Mouse (Mus musculus): ENCODE data around the gene Rdh8. TPM values are rescaled to one million over a fixed set of nuclear protein-coding genes. Genes with fewer than 3 reads are reported as not detected.
A peak's percentile ranks its signal among the peaks of the same experiment; 100 is the strongest.

Rdh8 gene
- polyA plus RNA-seq, 1 experiment: not detected

DNA sequence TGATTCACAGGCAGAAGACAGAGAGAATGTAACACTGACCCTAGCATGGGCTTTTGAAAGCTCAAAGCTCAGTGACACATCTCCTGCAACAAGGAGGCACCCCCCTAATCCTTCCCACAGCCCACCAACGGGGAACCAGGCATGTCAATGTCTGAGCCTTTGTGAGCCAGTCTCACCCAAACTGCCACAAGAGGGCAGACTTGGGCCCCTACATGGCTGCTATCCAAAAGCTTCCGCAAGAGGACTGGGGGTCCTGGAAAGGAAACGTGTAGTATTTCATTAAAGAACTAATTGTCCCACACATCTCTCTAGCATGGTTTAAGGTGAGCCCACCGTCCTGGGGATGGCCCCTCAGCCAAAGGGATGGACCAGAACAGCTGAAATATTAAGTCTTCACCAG, 43.5 kb downstream of the Rdh8 start:
- TF ChIP-seq POLR2A (IDR thresholded peaks at IDR 0.05; ENCODE audit: borderline replicate concordance, extremely low read depth, low read depth, low read length): no peak
- peak; percentile 53 for TF ChIP-seq CTCF (IDR thresholded peaks at IDR 0.05; ENCODE audit: insufficient read depth, low read length)
- no peak for DNase-seq
- WGBS: 5% methylated on average over 4 of the region's 4 CpGs

DNA sequence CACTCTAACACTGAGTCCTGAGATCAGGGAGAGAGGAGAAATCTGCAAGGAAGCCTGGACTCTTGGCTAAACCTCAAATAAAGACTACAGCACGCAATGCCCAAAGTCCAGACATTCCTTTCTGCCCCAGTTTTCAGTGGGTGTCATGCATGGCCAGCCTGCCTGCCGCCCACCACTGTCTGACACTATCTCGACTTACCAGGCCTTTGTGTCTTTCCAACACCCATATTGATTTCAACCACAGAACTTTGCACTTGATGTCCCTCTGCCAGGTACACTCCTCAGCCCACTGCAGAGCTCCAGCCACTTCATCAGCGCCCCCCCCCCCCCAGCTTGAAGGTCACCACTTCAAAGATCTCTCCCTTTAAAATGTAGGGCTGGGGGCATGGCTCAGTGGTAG, 43.9 kb downstream of the Rdh8 start:
- WGBS: 60% methylated on average over 4 of the region's 4 CpGs
- Histone ChIP-seq H3K4me1 (ENCODE audit: control insufficient read depth, insufficient read depth, low read length) (no peaks in the 10 kb centered on the region), H3K4me3 (replicated peaks; ENCODE audit: extremely low read depth, low read depth, low read length) (no peak overlapping the region)
- DNase-seq: no peak
- no peak for TF ChIP-seq CTCF (IDR thresholded peaks at IDR 0.05; ENCODE audit: insufficient read depth, low read length)
- TF ChIP-seq POLR2A (IDR thresholded peaks at IDR 0.05; ENCODE audit: borderline replicate concordance, extremely low read depth, low read depth, low read length): no peak

More for the DNA sequence above, 43.5 kb downstream of the Rdh8 start:
- Histone ChIP-seq H3K4me1 (ENCODE audit: control insufficient read depth, insufficient read depth, low read length) (no peaks in the 10 kb centered on the region), H3K4me3 (replicated peaks; ENCODE audit: extremely low read depth, low read depth, low read length) (no peak overlapping the region)

DNA sequence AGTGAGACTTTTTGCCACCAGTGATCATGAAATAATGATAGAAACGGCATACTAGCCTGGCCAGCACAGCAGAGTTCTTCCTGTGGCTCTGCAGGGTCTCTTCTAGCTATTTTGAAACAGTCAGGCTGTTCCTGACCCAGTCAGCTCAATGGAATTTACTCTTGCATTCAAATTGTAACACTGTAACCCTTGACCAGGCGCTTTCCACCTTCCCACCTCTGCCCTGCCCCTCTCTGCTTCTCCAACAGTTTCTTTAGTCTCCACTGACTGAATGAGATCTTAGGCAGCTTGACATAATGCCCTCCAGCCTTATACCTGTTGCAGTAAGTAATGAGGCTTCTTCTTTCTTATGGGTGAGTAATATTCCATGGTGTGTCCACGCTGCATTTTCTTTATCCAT, 48.6 kb downstream of the Rdh8 start:
- Histone ChIP-seq H3K4me1 (ENCODE audit: control insufficient read depth, insufficient read depth, low read length) (peaks cover 4% of the 10 kb centered on the region; the same call in 1 of the 2 replicates), H3K4me3 (replicated peaks; ENCODE audit: extremely low read depth, low read depth, low read length) (no peak overlapping the region)
- DNase-seq: no peak
- no peak for TF ChIP-seq POLR2A (IDR thresholded peaks at IDR 0.05; ENCODE audit: borderline replicate concordance, extremely low read depth, low read depth, low read length)
- TF ChIP-seq CTCF (IDR thresholded peaks at IDR 0.05; ENCODE audit: insufficient read depth, low read length): no peak
- 50% methylated on average over 3 of the region's 3 CpGs for WGBS

DNA sequence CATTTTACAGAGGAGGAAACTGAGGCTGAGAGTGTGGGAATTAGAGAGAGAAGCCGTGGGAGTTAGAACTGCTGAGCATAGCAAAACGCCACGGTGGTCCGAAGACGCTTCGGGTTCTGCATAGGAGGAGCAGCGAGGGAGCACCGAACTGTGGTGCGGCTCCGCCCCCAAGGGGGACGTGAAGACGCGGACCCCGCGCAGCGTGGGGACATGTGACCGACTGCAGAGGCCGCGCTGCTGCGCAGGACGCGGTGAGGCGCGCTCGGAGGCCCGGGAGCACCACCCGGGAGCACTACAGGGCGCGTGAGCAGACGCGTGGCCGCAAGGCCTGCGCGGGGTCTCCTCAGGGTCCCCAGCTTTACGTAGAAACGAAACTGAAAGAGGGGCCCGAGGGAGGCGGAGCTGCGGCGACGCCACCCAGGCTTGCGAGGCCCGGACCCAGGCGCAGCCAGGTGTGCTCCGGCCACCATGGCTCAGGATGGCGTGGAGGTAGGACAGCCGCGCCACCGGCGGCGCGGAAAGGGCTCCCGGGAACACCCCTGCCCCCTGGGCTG, 50.2 kb downstream of the Rdh8 start, which contains the start of gene A230050P20Rik:
Gene A230050P20Rik, plus strand, starts transcription at position 195 of the 554 bp plus-strand sequence.
- 2% methylated on average over 53 of the region's 53 CpGs for WGBS
- H3K4me1 ChIP-seq (ENCODE audit: control insufficient read depth, insufficient read depth, low read length): peaks cover 4% of the 10 kb centered on the region; the same call in 1 of the 2 replicates
- TF ChIP-seq POLR2A (IDR thresholded peaks at IDR 0.05; ENCODE audit: borderline replicate concordance, extremely low read depth, low read depth, low read length) (peak; percentile 45; the same call in 1 of the 2 replicates), CTCF (IDR thresholded peaks at IDR 0.05; ENCODE audit: insufficient read depth, low read length) (no peak)
- peak within 1 kb of the TSS; percentile 61 for H3K4me3 ChIP-seq (replicated peaks; ENCODE audit: extremely low read depth, low read depth, low read length)
- DNase-seq: peak; percentile 59

DNA sequence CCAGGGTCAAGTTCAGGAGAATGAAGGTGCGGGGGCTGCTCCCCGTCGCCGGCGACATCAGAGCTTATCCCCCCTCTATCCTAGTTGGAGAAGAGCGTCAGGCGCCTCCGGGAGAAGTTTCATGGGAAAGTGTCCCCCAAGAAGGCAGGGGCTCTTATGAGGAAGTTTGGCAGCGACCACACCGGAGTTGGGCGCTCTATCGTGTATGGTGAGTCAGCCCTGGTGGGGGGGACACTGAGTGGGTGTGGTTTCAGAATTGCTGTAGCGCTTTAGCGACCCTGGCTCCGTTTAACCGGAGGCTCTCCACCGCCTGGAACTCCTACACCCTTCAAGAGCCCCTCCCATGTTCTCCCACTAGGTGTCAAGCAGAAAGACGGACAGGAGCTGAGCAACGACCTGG, 50.9 kb downstream of the Rdh8 start:
- H3K4me1 ChIP-seq (ENCODE audit: control insufficient read depth, insufficient read depth, low read length): peaks cover 4% of the 10 kb centered on the region; the same call in 1 of the 2 replicates
- DNase-seq: no peak
- H3K4me3 ChIP-seq (replicated peaks; ENCODE audit: extremely low read depth, low read depth, low read length): peak overlapping the region; percentile 61
- 5% methylated on average over 19 of the region's 19 CpGs for WGBS
- TF ChIP-seq CTCF (IDR thresholded peaks at IDR 0.05; ENCODE audit: insufficient read depth, low read length) (no peak), POLR2A (IDR thresholded peaks at IDR 0.05; ENCODE audit: borderline replicate concordance, extremely low read depth, low read depth, low read length) (no peak)

DNA sequence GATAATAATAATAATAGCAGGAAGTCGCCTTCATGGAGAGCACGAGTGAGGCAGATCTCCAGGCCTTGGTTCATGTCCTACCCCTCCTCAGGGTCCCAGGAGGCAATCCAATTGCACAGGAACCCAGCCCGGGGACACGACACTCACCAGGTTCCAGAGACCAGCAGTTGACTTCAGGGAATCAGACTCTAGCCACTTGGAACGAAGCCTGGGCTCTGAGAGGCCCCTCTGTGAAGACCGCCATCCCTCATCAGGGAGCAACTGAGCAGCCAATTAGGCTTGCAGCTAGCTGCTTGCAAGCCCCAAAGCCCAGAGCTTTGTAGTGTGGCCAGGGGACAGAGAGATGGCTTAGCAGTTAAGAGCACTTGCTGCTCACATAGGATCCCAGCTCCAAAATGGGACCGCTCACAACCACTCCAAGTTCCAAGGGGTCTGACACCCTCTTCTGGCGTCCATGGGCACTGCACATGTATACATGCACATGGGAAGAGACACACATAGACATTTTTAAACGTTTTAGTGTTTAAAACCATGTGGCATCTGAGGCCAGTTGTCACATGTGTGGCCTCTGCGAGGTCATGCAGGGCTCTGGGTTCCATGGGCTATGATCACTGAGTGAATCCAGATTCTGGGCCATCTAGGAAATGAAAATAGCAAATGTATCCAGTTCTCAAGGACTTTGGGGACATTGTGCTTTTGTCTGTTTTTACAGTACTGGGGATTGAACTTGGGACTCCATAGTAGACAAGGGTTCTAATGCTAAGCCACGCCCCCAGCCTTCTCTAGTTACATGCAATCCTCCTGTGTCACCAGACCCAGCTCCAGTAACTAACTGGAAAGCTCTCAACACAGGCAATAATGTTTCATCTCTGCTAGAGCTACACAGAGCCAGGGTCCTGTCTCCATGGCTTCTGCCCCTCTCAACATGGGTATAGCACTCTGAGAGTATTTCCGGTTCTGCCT, 52.2 kb downstream of the Rdh8 start:
- no peak for TF ChIP-seq POLR2A (IDR thresholded peaks at IDR 0.05; ENCODE audit: borderline replicate concordance, extremely low read depth, low read depth, low read length)
- TF ChIP-seq CTCF (IDR thresholded peaks at IDR 0.05; ENCODE audit: insufficient read depth, low read length): no peak
- DNase-seq: no peak
- WGBS: 79% methylated on average over 12 of the region's 12 CpGs
- no peak overlapping the region for H3K4me3 ChIP-seq (replicated peaks; ENCODE audit: extremely low read depth, low read depth, low read length)
- peaks cover 4% of the 10 kb centered on the region; the same call in 1 of the 2 replicates for H3K4me1 ChIP-seq (ENCODE audit: control insufficient read depth, insufficient read depth, low read length)

DNA sequence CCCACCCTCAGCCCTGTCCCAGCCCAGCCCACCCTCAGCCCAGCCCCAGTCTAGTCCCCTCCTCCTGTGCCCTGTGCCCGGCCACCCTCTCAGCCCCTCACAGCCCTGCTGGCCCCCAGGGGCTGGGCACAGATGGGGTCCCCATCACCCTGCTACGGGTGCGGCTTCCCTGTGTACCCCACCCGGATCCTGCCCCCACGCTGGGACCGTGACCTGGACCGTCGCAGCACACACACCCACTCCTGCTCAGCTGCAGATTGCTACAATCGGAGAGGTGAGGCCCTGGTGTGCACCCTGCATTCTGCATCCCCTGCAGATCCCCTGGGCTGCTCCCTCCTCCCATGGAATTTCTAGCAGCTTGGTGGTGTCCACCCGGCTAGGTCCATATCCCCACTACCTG, 54.7 kb downstream of the Rdh8 start:
- peaks cover 7% of the 10 kb centered on the region; the same call in 1 of the 2 replicates for H3K4me1 ChIP-seq (ENCODE audit: control insufficient read depth, insufficient read depth, low read length)
- 91% methylated on average over 10 of the region's 10 CpGs for WGBS
- TF ChIP-seq CTCF (IDR thresholded peaks at IDR 0.05; ENCODE audit: insufficient read depth, low read length) (no peak), POLR2A (IDR thresholded peaks at IDR 0.05; ENCODE audit: borderline replicate concordance, extremely low read depth, low read depth, low read length) (no peak)
- no peak for DNase-seq
- no peak overlapping the region for H3K4me3 ChIP-seq (replicated peaks; ENCODE audit: extremely low read depth, low read depth, low read length)

DNA sequence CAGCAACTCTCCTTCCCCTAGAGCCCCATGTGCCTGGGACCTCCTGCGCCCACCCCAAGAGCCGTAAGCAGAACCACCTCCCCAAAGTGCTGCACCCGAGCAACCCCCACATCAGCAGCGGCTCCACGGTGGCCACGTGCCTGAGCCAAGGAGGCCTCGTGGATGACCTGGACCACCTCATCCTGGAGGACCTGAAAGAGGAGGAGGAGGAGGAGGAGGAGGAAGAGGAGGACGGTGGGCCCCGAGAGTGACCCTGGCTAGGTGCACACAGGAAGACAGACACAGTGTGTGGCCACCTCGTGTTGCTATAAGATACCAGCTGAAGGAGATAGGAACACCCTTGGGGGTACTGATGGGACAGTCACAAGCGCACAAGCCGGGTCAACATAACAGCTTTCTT, 55.2 kb downstream of the Rdh8 start:
- H3K4me1 ChIP-seq (ENCODE audit: control insufficient read depth, insufficient read depth, low read length): peaks cover 7% of the 10 kb centered on the region; the same call in 1 of the 2 replicates
- DNase-seq: no peak
- 90% methylated on average over 12 of the region's 12 CpGs for WGBS
- no peak for TF ChIP-seq CTCF (IDR thresholded peaks at IDR 0.05; ENCODE audit: insufficient read depth, low read length)
- no peak for TF ChIP-seq POLR2A (IDR thresholded peaks at IDR 0.05; ENCODE audit: borderline replicate concordance, extremely low read depth, low read depth, low read length)
- H3K4me3 ChIP-seq (replicated peaks; ENCODE audit: extremely low read depth, low read depth, low read length): no peak overlapping the region

DNA sequence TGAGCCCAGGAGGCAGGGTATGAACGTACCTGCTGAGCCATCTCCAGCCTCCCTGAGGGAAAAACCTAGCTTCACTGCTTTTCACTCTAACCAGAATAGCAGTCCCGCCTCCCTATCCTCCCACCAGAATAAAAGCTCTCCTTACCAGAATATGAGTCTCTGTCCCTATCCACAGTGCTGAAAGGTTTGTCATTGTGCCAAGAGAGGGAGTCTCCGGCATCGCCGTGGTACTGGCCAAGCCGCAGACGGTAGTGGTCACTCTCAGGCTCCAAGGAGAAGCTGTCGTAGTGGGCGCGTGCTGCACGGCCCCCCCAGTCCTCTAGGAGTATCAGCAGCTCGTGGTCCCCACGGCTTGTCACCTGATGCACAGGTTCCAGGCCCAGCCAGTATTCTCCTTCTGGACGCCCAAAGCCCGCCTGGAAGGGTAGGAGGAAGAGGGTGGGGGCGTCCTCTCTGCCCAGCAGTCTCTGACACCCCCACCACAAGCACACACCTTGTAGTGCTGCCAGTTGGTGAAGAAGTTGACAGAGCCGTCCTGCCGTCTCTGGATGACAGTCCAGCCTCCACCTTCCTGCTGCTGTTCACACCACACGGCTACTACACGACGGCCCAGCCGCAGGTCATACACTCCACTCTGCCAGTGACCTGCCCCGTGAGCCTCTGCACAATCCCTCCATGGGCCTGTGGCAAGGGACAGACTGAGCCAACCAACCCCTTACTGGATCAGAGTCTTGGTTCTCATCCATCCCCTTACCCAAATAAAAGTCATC, 56.9 kb downstream of the Rdh8 start:
- DNase-seq: no peak
- Histone ChIP-seq H3K4me3 (replicated peaks; ENCODE audit: extremely low read depth, low read depth, low read length) (no peak overlapping the region), H3K4me1 (ENCODE audit: control insufficient read depth, insufficient read depth, low read length) (peaks cover 4% of the 10 kb centered on the region; the same call in 1 of the 2 replicates)
- TF ChIP-seq CTCF (IDR thresholded peaks at IDR 0.05; ENCODE audit: insufficient read depth, low read length): no peak
- TF ChIP-seq POLR2A (IDR thresholded peaks at IDR 0.05; ENCODE audit: borderline replicate concordance, extremely low read depth, low read depth, low read length): no peak
- WGBS: 65% methylated on average over 23 of the region's 23 CpGs

Other genes with a start within 250 kb of the Rdh8 start
- gene Zfp846, start 237.2 kb upstream of the Rdh8 start, polyA plus RNA-seq (2012; rRNA removed): 1.7 and 2.6 TPM in 2 replicates
- gene Ubl5, start 175.6 kb upstream of the Rdh8 start, polyA plus RNA-seq (2012; rRNA removed): 172 and 176 TPM in 2 replicates
- gene Fbxl12, start 173.7 kb upstream of the Rdh8 start, polyA plus RNA-seq (2012; rRNA removed): 55.6 and 59.7 TPM in 2 replicates
- gene Pin1, start 166.4 kb upstream of the Rdh8 start, polyA plus RNA-seq (2012; rRNA removed): 14.8 and 17.9 TPM in 2 replicates
- gene Olfm2, start 72.2 kb upstream of the Rdh8 start, polyA plus RNA-seq (2012; rRNA removed): 14.2 and 15.2 TPM in 2 replicates
- 4.0 and 4.6 TPM in 2 replicates for gene Col5a3, start 3.4 kb upstream of the Rdh8 start, polyA plus RNA-seq (2012; rRNA removed)
- 95.9 and 105 TPM in 2 replicates for gene A230050P20Rik, start 50.1 kb downstream of the Rdh8 start, polyA plus RNA-seq (2012; rRNA removed)
- 2.8 and 3.5 TPM in 2 replicates for gene Angptl6, start 61.2 kb downstream of the Rdh8 start, polyA plus RNA-seq (2012; rRNA removed)
- 36.2 and 49.8 TPM in 2 replicates for gene Ppan, start 69.7 kb downstream of the Rdh8 start, polyA plus RNA-seq (2012; rRNA removed)
- gene Eif3g, start 80.1 kb downstream of the Rdh8 start, polyA plus RNA-seq (2012; rRNA removed): 88.4 and 93.6 TPM in 2 replicates
- 20.5 and 22.8 TPM in 2 replicates for gene Dnmt1, start 141.4 kb downstream of the Rdh8 start, polyA plus RNA-seq (2012; rRNA removed)
- 24.2 and 32.1 TPM in 2 replicates for gene S1pr2, start 158.3 kb downstream of the Rdh8 start, polyA plus RNA-seq (2012; rRNA removed)
- gene Mrpl4, start 184.2 kb downstream of the Rdh8 start, polyA plus RNA-seq (2012; rRNA removed): 113 and 130 TPM in 2 replicates
- 332 and 372 TPM in 2 replicates for gene Icam1, start 197.5 kb downstream of the Rdh8 start, polyA plus RNA-seq (2012; rRNA removed)
- gene Icam4, start 210.9 kb downstream of the Rdh8 start, polyA plus RNA-seq (2012; rRNA removed): 1.8 and 1.9 TPM in 2 replicates
- gene Icam5, start 213.6 kb downstream of the Rdh8 start, polyA plus RNA-seq (2012; rRNA removed): 0.69 and 0.77 TPM in 2 replicates
- gene Zglp1, start 248.6 kb downstream of the Rdh8 start, polyA plus RNA-seq (2012; rRNA removed): not detected in 2 replicates

All from lung, adult 2 months (tissue).